Mouse (Mus musculus) forebrain, embryonic 13.5 days (tissue): ENCODE measurements around the gene Lpar1. TPM values are rescaled to one million over a fixed set of nuclear protein-coding genes. Genes with fewer than 3 reads are reported as not detected.

Experiments used
- ATAC-seq: fragments of 200-750 bp; cut with Nextera tagmentation; 2 replicates; pipeline ENCODE4 v1.8.0; 2017
- H3K27ac ChIP-seq: fragments of 300-500 bp; sonication (generic); 2 replicates; pipeline ENCODE4 v1.5.1; 2015; ENCODE audit warnings: inconsistent platforms, mild to moderate bottlenecking, moderate library complexity
- H3K27me3 ChIP-seq: fragments of 300-500 bp; sonication (generic); 2 replicates; pipeline ENCODE4 v1.6.1; 2015; ENCODE audit warnings: mild to moderate bottlenecking, inconsistent platforms
- H3K36me3 ChIP-seq: fragments of 300-500 bp; sonication (generic); 2 replicates; pipeline ENCODE4 v1.6.1; 2015; ENCODE audit warnings: mild to moderate bottlenecking, inconsistent platforms; ENCODE audit not compliant: poor library complexity, severe bottlenecking
- H3K4me1 ChIP-seq: fragments of 300-500 bp; sonication (generic); 2 replicates; pipeline ENCODE4 v1.6.1; 2015; ENCODE audit warnings: inconsistent platforms
- H3K4me2 ChIP-seq: fragments of 300-500 bp; sonication (generic); 2 replicates; pipeline ENCODE4 v1.6.1; 2015; ENCODE audit warnings: inconsistent platforms, mild to moderate bottlenecking, moderate library complexity
- H3K4me3 ChIP-seq: fragments of 300-500 bp; sonication (generic); 2 replicates; pipeline ENCODE4 v1.5.1; 2015; ENCODE audit warnings: mild to moderate bottlenecking, inconsistent platforms
- H3K9ac ChIP-seq: fragments of 300-500 bp; sonication (generic); 2 replicates; pipeline ENCODE4 v1.6.1; 2015; ENCODE audit warnings: mild to moderate bottlenecking, inconsistent platforms
- H3K9me3 ChIP-seq: fragments of 300-500 bp; sonication (generic); replicated peaks from 2 replicates; pipeline ENCODE4 v1.6.1; 2016; ENCODE audit warnings: inconsistent platforms
- WGBS: fragments of 180-500 bp; shearing (Covaris S2); methylation state at CpG from one replicate; pipeline ENCODE4 v1.1.7; 2015; 5-methylcytosine and 5-hydroxymethylcytosine counted together
- polyA plus RNA-seq: library from polyadenylated mRNA; unstranded; fragments of >200 nt; fragmentation: Nextera tagmentation; extraction: Ambion mirVana; gene quantifications from 2 replicates; pipeline ENCODE4 v1.2.1, GENCODE M21; 2015

Gene Lpar1
- polyA plus RNA-seq, 1 experiment from 2014 or later, result 35.7 TPM

DNA sequence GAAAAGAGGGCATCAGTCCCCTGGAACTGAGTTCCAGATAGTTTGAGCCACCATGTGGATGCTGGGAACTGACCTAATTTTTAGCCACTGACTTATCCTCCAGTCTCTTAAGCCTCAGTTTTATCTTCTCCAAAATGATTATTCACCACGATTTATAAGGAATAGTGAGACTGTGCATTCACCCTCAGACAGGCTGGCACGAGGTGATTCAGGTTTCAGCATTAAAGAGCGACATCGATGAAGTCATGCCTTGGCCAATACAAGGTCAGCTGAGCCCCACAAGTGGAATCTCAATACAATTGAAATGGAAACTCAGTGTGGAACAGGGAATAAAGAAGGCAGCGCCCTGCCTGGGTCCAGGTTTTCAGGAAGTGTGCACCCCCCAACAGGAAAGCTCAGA lies 88.1 kb downstream of the Lpar1 start:
- no peaks in the 10 kb centered on the region for H3K36me3 ChIP-seq
- WGBS, result 90% methylated on average over 5 of the region's 5 CpGs

DNA sequence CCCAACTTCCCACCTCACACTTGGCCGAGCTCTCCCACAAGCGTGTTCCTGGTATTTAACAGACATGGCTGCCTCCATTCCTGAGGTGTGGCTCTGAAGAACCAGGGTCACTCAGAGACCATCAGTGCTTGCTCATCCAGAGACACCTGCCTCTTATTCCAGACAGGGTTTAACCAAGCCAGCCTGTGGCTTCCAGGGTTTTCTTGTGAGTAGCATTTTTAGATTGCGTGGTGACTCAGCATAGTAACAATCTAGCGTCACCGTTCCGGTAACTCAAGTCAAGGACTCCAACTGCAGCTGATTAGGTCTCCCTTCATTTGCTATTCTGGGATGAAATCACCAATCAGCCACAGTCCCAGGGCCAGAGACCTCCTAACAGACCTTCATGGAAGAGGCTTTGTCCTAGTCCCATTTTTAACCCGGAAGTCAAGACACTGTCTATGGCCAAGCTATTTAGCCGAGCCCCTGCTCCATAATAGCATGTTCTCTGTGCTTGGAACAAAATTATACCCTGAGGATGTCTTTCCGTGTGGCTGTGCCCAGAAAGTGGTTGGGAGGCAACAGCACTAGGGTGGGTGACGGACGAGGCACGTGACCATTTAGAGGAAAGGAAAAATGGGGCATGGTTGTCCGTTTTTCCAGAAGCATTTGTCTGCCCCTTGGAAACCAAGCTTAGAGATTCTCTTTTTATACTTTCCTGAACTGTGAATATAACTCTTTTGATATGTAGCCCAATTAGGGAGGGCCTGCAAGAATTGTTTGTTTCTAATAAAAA lies 89.1 kb downstream of the Lpar1 start:
- Histone ChIP-seq H3K36me3 (no peaks in the 10 kb centered on the region), H3K9ac (no peak overlapping the region), H3K4me2 (no peak overlapping the region), H3K27me3 (no peaks in the 10 kb centered on the region), H3K9me3 (no peaks in the 10 kb centered on the region), H3K4me3 (no peak overlapping the region), H3K4me1 (no peaks in the 10 kb centered on the region), H3K27ac (no peak overlapping the region)
- no peak for ATAC-seq
- 90% methylated on average over 13 of the region's 13 CpGs for WGBS

More for the DNA sequence above, 88.1 kb downstream of the Lpar1 start:
- no peak for ATAC-seq
- no peak overlapping the region for H3K27ac ChIP-seq
- H3K27me3 ChIP-seq, result no peaks in the 10 kb centered on the region
- H3K4me2 ChIP-seq, result no peak overlapping the region
- no peak overlapping the region for H3K4me3 ChIP-seq
- no peaks in the 10 kb centered on the region for H3K4me1 ChIP-seq
- no peak overlapping the region for H3K9ac ChIP-seq
- H3K9me3 ChIP-seq, result no peaks in the 10 kb centered on the region

DNA sequence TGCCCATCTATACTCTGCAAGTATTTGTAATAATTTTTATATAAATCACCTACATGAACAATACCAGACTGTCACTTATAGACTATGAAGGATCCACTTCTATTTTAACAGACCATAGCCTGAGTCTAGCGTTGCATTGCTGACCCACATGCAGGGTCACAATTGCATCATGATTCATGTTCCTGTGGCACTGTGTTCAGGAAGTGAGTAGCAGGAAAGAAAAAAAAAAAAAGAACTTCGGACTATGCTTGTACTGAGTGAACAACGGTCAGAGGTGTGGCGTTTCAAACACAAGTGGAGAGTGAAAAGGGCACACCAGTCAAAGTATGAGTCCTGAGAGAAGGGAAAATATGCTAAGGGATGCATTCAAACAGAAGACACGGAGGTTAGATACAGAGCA lies 90.7 kb downstream of the Lpar1 start:
- Histone ChIP-seq H3K4me2 (no peak overlapping the region), H3K9ac (no peak overlapping the region), H3K4me3 (no peak overlapping the region), H3K4me1 (no peaks in the 10 kb centered on the region), H3K27ac (no peak overlapping the region), H3K27me3 (no peaks in the 10 kb centered on the region), H3K9me3 (no peaks in the 10 kb centered on the region; the same call in 1 of the 2 replicates), H3K36me3 (no peaks in the 10 kb centered on the region)
- ATAC-seq, result no peak
- 90% methylated on average over 5 of the region's 5 CpGs for WGBS

DNA sequence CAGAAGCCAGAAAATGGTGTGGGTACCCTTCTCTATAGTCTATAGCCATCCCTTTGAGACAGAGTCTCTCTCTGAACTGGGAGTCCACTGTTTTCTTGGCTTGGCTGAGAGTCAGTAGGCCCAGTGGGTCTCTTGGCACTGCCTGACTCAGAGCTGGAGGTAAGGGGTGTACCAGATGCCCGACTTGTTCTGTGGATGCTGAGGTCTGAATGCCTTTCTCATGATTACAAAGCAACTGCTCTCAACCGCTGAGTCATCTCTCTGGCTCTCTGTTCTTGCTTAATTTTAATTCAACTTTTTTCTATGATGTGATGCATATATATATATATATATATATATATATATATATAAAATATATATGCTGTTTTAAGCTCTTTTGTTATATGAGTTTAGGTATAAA lies 91.1 kb downstream of the Lpar1 start:
- Histone ChIP-seq H3K36me3 (no peaks in the 10 kb centered on the region), H3K27ac (no peak overlapping the region), H3K27me3 (no peaks in the 10 kb centered on the region), H3K4me2 (no peak overlapping the region), H3K4me1 (no peaks in the 10 kb centered on the region), H3K9ac (no peak overlapping the region), H3K4me3 (no peak overlapping the region), H3K9me3 (no peaks in the 10 kb centered on the region; the same call in 1 of the 2 replicates)
- no peak for ATAC-seq
- WGBS, result 86% methylated on average over 2 of the region's 2 CpGs

DNA sequence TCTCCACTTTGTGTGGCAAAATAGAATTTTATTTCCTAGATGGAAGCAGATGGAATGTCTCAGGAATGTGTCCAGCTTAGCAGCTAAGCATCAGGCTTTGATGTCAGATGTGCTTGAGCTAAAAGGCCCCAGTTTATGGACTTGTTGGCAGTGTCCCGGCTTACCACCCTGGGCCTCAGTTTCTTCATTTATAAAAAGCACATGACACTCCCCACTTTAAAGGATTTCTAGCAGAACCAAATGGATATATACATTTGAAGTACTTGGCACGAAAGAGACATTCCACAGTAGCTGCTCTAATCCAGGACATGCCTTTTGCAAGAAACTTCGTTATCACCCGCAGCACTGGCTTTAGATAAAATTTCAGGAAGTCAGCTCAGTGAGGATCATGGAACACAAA lies 100.4 kb downstream of the Lpar1 start:
- no peaks in the 10 kb centered on the region for H3K27me3 ChIP-seq
- 89% methylated on average over 4 of the region's 4 CpGs for WGBS
- no peaks in the 10 kb centered on the region for H3K4me1 ChIP-seq
- ATAC-seq, result no peak
- H3K9me3 ChIP-seq, result peaks cover 3% of the 10 kb centered on the region; the same call in 1 of the 2 replicates
- no peaks in the 10 kb centered on the region for H3K36me3 ChIP-seq
- H3K4me2 ChIP-seq, result no peak overlapping the region
- H3K9ac ChIP-seq, result no peak overlapping the region
- no peak overlapping the region for H3K4me3 ChIP-seq
- no peak overlapping the region for H3K27ac ChIP-seq

DNA sequence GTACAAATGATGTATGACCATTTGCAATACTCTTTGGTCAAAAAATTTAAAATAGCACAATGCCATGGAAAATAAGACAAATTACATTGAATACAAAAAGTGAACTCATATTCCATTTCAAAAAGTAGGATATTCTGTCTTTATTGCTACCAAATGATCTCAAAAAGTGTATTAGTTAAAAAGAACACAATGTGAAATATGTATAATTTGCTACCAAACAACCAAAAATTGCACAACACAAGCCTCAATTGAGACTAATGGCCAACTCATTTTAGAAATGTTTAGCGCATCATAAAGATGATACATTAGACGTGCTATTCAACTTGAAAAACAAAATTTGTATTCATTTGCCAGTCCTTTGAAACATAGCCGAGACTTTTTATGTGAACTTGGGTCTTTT lies 104.9 kb downstream of the Lpar1 start:
- no peaks in the 10 kb centered on the region for H3K36me3 ChIP-seq
- H3K27me3 ChIP-seq, result no peaks in the 10 kb centered on the region
- H3K27ac ChIP-seq, result no peak overlapping the region
- H3K4me3 ChIP-seq, result no peak overlapping the region
- ATAC-seq, result no peak
- H3K9ac ChIP-seq, result no peak overlapping the region
- WGBS, result 91% methylated on average over 3 of the region's 3 CpGs
- H3K9me3 ChIP-seq, result no peaks in the 10 kb centered on the region
- no peaks in the 10 kb centered on the region for H3K4me1 ChIP-seq
- H3K4me2 ChIP-seq, result no peak overlapping the region

DNA sequence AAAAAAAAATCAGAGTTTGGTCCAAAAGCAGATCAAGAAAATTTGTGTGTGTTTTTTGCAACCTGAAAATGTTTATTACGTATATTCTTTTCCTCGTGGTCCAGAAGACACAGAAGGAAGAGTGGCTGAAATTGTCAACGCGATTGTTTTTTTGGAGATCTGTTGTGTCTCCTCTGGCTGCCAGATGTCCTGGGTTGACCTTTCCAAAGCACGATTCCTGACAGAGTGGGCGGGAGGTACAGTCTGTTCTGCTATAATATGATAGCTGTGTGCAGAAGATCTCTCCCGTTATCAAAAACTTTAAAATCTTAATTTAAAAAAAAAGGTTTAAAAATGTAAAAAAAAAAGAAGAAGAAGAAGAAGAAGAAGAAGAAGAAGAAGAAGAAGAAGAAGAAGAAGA lies 105.9 kb downstream of the Lpar1 start:
- WGBS, result 89% methylated on average over 7 of the region's 7 CpGs
- H3K4me3 ChIP-seq, result no peak overlapping the region
- no peaks in the 10 kb centered on the region for H3K9me3 ChIP-seq
- no peak overlapping the region for H3K4me2 ChIP-seq
- H3K36me3 ChIP-seq, result no peaks in the 10 kb centered on the region
- ATAC-seq, result no peak
- no peak overlapping the region for H3K27ac ChIP-seq
- H3K9ac ChIP-seq, result no peak overlapping the region
- H3K27me3 ChIP-seq, result no peaks in the 10 kb centered on the region
- no peaks in the 10 kb centered on the region for H3K4me1 ChIP-seq

DNA sequence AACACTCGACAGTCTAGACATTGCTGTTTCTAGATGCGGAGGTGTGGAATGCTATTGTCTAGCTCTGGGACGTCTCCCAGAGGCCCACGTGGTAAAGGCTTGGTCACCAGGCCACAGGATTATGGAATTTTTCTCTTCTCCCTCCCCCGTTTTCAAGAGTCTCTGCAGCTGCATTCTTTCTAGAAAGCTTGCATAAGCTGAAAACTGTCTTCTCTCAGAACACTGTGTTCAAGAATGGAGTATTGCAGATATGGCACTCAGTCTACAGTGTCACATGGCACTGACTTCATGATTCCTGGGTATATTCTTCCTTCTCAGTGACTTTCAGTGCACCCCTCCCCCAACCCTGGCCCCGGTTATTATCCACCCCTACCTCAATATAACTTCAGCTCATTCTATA lies 107.9 kb downstream of the Lpar1 start:
- ATAC-seq, result no peak
- 84% methylated on average over 6 of the region's 6 CpGs for WGBS
- H3K36me3 ChIP-seq, result no peaks in the 10 kb centered on the region
- no peak overlapping the region for H3K4me2 ChIP-seq
- no peaks in the 10 kb centered on the region for H3K4me1 ChIP-seq
- no peak overlapping the region for H3K27ac ChIP-seq
- no peaks in the 10 kb centered on the region for H3K9me3 ChIP-seq
- H3K4me3 ChIP-seq, result no peak overlapping the region
- H3K27me3 ChIP-seq, result no peaks in the 10 kb centered on the region
- no peak overlapping the region for H3K9ac ChIP-seq

DNA sequence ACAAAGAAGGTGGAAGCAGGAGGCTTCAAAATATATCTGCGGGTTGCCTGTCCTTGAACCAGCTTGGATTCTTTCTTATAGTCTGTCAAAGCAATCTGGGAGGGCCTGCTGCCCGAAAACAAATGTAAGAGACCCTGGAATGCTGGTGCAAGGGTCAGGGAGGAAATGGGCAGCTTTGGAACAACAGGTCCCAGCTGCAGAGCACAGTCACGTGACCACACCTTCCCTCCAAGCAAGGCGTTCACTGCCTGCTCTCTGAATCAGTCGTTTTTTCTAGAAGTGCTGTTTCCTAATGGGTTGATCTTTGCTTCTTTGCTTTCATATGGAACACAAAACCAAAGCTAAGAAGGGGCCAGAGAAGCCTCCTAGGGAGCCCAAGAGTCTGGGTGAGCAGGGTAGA lies 111.4 kb downstream of the Lpar1 start:
- H3K9me3 ChIP-seq, result no peaks in the 10 kb centered on the region
- 53% methylated on average over 5 of the region's 5 CpGs for WGBS
- H3K9ac ChIP-seq, result no peak overlapping the region
- no peak for ATAC-seq
- H3K36me3 ChIP-seq, result no peaks in the 10 kb centered on the region
- no peak overlapping the region for H3K4me2 ChIP-seq
- no peak overlapping the region for H3K4me3 ChIP-seq
- H3K27me3 ChIP-seq, result no peaks in the 10 kb centered on the region
- H3K4me1 ChIP-seq, result peaks cover 10% of the 10 kb centered on the region; the same call in 1 of the 2 replicates
- H3K27ac ChIP-seq, result no peak overlapping the region

DNA sequence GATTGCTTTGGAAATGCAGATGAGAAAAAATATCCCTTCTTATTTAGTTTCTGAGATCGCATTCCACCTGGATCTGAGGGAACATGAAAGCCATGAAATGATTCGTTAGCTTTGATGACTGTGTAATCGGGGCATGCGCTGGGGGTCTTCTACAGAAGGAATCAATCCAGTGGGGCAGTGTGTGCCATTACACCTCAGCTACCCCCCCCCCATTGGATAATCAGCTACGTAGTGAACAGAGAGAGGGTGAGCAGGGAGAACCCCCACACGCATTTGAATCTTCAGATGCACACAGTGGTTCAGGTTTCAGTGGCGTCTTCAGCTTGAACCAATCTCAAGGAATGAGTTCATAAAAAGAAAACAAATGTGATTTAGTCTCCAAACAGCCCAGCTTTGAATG lies 115.0 kb downstream of the Lpar1 start:
- 0 out of 2 replicates have a peak, but pooled peaks cover 3% of the 10 kb centered on the region for H3K36me3 ChIP-seq
- no peak overlapping the region for H3K4me2 ChIP-seq
- no peaks in the 10 kb centered on the region for H3K27me3 ChIP-seq
- H3K27ac ChIP-seq, result no peak overlapping the region
- H3K4me1 ChIP-seq, result peaks cover 10% of the 10 kb centered on the region; the same call in 1 of the 2 replicates
- ATAC-seq, result 0 out of 2 replicates have a peak, but pooled peaks have one; percentile 50
- no peaks in the 10 kb centered on the region for H3K9me3 ChIP-seq
- no peak overlapping the region for H3K4me3 ChIP-seq
- 45% methylated on average over 7 of the region's 7 CpGs for WGBS
- H3K9ac ChIP-seq, result no peak overlapping the region

DNA sequence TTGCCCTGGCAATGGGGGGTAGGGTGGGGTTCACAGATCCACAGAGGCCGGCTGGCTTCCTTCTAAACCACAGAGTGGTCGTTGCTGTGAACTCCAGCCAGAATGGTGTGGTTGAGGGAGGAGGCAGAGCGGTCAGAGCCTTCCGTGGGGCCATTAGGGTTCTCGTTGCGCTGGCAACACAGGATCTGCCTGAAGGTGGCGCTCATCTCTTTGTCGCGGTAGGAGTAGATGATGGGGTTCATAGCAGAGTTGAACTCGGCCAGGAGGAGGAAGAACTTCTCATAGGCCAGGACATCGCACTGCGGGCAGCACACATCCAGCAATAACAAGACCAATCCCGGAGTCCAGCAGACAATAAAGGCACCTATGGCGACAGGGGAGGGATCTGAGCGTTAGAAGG lies 116.4 kb downstream of the Lpar1 start:
- Histone ChIP-seq H3K27ac (no peak overlapping the region), H3K36me3 (0 out of 2 replicates have a peak, but pooled peaks cover 3% of the 10 kb centered on the region), H3K9ac (no peak overlapping the region), H3K9me3 (no peaks in the 10 kb centered on the region), H3K4me2 (no peak overlapping the region), H3K4me1 (peaks cover 10% of the 10 kb centered on the region; the same call in 1 of the 2 replicates), H3K27me3 (no peaks in the 10 kb centered on the region), H3K4me3 (no peak overlapping the region)
- ATAC-seq, result no peak
- WGBS, result 87% methylated on average over 15 of the region's 15 CpGs

DNA sequence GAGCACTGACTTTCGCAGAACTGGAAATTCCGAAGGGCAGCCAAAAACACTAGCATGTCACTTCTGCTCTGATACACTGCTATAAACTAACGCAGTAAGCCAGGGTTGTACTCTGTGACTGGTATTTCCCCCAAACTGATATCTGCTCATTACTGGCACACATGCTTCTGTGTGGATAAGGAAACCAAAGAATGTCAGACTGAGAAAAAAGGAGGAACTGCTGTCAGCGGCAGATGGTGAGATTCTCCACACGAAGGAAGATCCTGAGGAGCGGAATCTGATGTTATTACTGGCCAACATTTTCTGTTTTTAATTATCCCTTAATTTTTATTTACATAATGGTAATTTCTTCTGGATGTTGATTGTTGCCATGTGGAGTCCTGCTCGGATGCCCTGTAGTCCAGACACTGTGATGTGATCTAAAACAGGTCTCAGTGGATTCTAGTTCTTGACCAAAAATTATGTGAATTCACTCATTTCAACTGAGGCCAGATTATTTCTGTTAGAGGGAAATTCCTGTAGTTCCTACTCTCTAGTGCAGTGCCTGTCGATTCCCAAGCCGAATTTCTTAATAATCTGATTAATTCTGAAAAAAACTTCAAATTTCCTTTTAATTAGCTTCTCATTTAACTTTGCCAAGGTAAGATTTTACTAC lies 130.3 kb downstream of the Lpar1 start:
- Histone ChIP-seq H3K4me3 (no peak overlapping the region), H3K27me3 (no peaks in the 10 kb centered on the region), H3K36me3 (no peaks in the 10 kb centered on the region), H3K4me2 (no peak overlapping the region), H3K4me1 (no peaks in the 10 kb centered on the region), H3K9ac (no peak overlapping the region), H3K27ac (0 out of 2 replicates have a peak overlapping the region, but pooled peaks have one; percentile 31), H3K9me3 (no peaks in the 10 kb centered on the region)
- 82% methylated on average over 9 of the region's 9 CpGs for WGBS
- ATAC-seq, result peak; percentile 75; the same call in 1 of the 2 replicates
